Mouse (Mus musculus) hindbrain, embryonic 13.5 days (tissue): ENCODE measurements at regions not wholly inside any gene's neighbourhood (a gene's known extent, or its start where the extent isn't known, plus 50 kb on each side); places are given as distances from the start of the nearest gene placed in this dataset.

Source experiments
- ATAC-seq: fragments of 200-750 bp; cut with Nextera tagmentation; 2 replicates; pipeline ENCODE4 v1.8.0; 2017; ENCODE audit warnings: moderate TSS enrichment; ENCODE audit not compliant: low FRiP score
- H3K27ac ChIP-seq: fragments of 300-500 bp; sonication (generic); 2 replicates; pipeline ENCODE4 v1.5.1; 2015; ENCODE audit warnings: inconsistent platforms, mild to moderate bottlenecking, moderate library complexity
- H3K27me3 ChIP-seq: fragments of 300-500 bp; sonication (generic); 2 replicates; pipeline ENCODE4 v1.6.1; 2015; ENCODE audit warnings: mild to moderate bottlenecking, inconsistent platforms
- H3K36me3 ChIP-seq: fragments of 300-500 bp; sonication (generic); 2 replicates; pipeline ENCODE4 v1.6.1; 2015; ENCODE audit warnings: mild to moderate bottlenecking, inconsistent platforms
- H3K4me1 ChIP-seq: fragments of 300-500 bp; sonication (generic); replicated peaks from 2 replicates; pipeline ENCODE4 v1.6.1; 2015; ENCODE audit warnings: inconsistent platforms
- H3K4me2 ChIP-seq: fragments of 300-500 bp; sonication (generic); 2 replicates; pipeline ENCODE4 v1.6.1; 2015; ENCODE audit warnings: inconsistent platforms, mild to moderate bottlenecking, moderate library complexity
- H3K4me3 ChIP-seq: fragments of 300-500 bp; sonication (generic); 2 replicates; pipeline ENCODE4 v1.5.1; 2015; ENCODE audit warnings: mild to moderate bottlenecking, inconsistent platforms
- H3K9ac ChIP-seq: fragments of 300-500 bp; sonication (generic); 2 replicates; pipeline ENCODE4 v1.6.1; 2015; ENCODE audit warnings: mild to moderate bottlenecking, inconsistent platforms
- H3K9me3 ChIP-seq: fragments of 300-500 bp; sonication (generic); 2 replicates; pipeline ENCODE4 v1.6.1; 2016; ENCODE audit warnings: inconsistent platforms
- WGBS: fragments of 180-500 bp; shearing (Covaris S2); methylation state at CpG from one replicate; pipeline ENCODE4 v1.1.7; 2015; 5-methylcytosine and 5-hydroxymethylcytosine counted together

- WGBS, result 89% methylated on average over 3 of the region's 3 CpGs
- ATAC-seq, result no peak
- no peak overlapping the region for H3K4me3 ChIP-seq
- H3K9me3 ChIP-seq, result no peaks in the 10 kb centered on the region
- H3K4me1 ChIP-seq, result no peaks in the 10 kb centered on the region
- no peak overlapping the region for H3K4me2 ChIP-seq
- no peak overlapping the region for H3K27ac ChIP-seq
- no peaks in the 10 kb centered on the region for H3K27me3 ChIP-seq
- H3K9ac ChIP-seq, result no peak overlapping the region
- H3K36me3 ChIP-seq, result no peaks in the 10 kb centered on the region
Observed at GRCm38 (mm10) chr7:111420698-111421097, 337.9 kb upstream of the Eif4g2 start.

GRCm38 (mm10) chr7:111417735-111418134, 334.9 kb upstream of the Eif4g2 start:
- H3K36me3 ChIP-seq, result no peaks in the 10 kb centered on the region
- H3K27me3 ChIP-seq, result no peaks in the 10 kb centered on the region
- no peak overlapping the region for H3K4me2 ChIP-seq
- H3K9me3 ChIP-seq, result no peaks in the 10 kb centered on the region
- ATAC-seq, result no peak
- H3K4me1 ChIP-seq, result no peaks in the 10 kb centered on the region; the same call in 1 of the 2 replicates
- no peak overlapping the region for H3K4me3 ChIP-seq
- H3K27ac ChIP-seq, result no peak overlapping the region
- H3K9ac ChIP-seq, result no peak overlapping the region
- 33% methylated on average over 3 of the region's 3 CpGs for WGBS

GRCm38 (mm10) chr7:111416061-111416460, 333.2 kb upstream of the Eif4g2 start:
- H3K4me2 ChIP-seq, result no peak overlapping the region
- H3K27ac ChIP-seq, result no peak overlapping the region
- ATAC-seq, result no peak
- no peak overlapping the region for H3K9ac ChIP-seq
- WGBS, result 66% methylated on average over 6 of the region's 6 CpGs
- no peaks in the 10 kb centered on the region for H3K27me3 ChIP-seq
- H3K4me3 ChIP-seq, result no peak overlapping the region
- no peaks in the 10 kb centered on the region for H3K36me3 ChIP-seq
- H3K4me1 ChIP-seq, result no peaks in the 10 kb centered on the region; the same call in none of the 2 replicates
- no peaks in the 10 kb centered on the region for H3K9me3 ChIP-seq

GRCm38 (mm10) chr7:111413745-111414144, 330.9 kb upstream of the Eif4g2 start:
- no peaks in the 10 kb centered on the region; the same call in none of the 2 replicates for H3K4me1 ChIP-seq
- no peak for ATAC-seq
- H3K9me3 ChIP-seq, result no peaks in the 10 kb centered on the region
- no peak overlapping the region for H3K4me3 ChIP-seq
- no peaks in the 10 kb centered on the region for H3K36me3 ChIP-seq
- no peaks in the 10 kb centered on the region for H3K27me3 ChIP-seq
- no peak overlapping the region for H3K27ac ChIP-seq
- H3K4me2 ChIP-seq, result no peak overlapping the region
- no peak overlapping the region for H3K9ac ChIP-seq
- WGBS, result 86% methylated on average over 4 of the region's 4 CpGs

GRCm38 (mm10) chr7:111412957-111413356, 330.1 kb upstream of the Eif4g2 start:
- WGBS, result 55% methylated on average over 2 of the region's 2 CpGs
- H3K4me1 ChIP-seq, result no peaks in the 10 kb centered on the region; the same call in none of the 2 replicates
- H3K4me3 ChIP-seq, result no peak overlapping the region
- H3K27me3 ChIP-seq, result no peaks in the 10 kb centered on the region
- H3K4me2 ChIP-seq, result no peak overlapping the region
- no peak overlapping the region for H3K9ac ChIP-seq
- ATAC-seq, result no peak
- H3K36me3 ChIP-seq, result no peaks in the 10 kb centered on the region
- H3K27ac ChIP-seq, result 0 out of 2 replicates have a peak overlapping the region, but pooled peaks have one; percentile 8
- no peaks in the 10 kb centered on the region for H3K9me3 ChIP-seq

GRCm38 (mm10) chr7:111411386-111411960, 328.6 kb upstream of the Eif4g2 start:
- WGBS, result 89% methylated on average over 5 of the region's 5 CpGs

GRCm38 (mm10) chr7:111395972-111396371, 313.1 kb upstream of the Eif4g2 start:
- peaks cover 6% of the 10 kb centered on the region; the same call in 1 of the 2 replicates for H3K27me3 ChIP-seq
- 86% methylated on average over 2 of the region's 2 CpGs for WGBS
- ATAC-seq, result no peak
- H3K27ac ChIP-seq, result no peak overlapping the region
- H3K9me3 ChIP-seq, result 0 out of 2 replicates have a peak, but pooled peaks cover under 1% of the 10 kb centered on the region
- H3K4me1 ChIP-seq, result peaks cover 12% of the 10 kb centered on the region; the same call in 1 of the 2 replicates
- H3K4me3 ChIP-seq, result no peak overlapping the region
- no peaks in the 10 kb centered on the region for H3K36me3 ChIP-seq
- H3K9ac ChIP-seq, result no peak overlapping the region
- no peak overlapping the region for H3K4me2 ChIP-seq

More at GRCm38 (mm10) chr7:111411386-111411960, 328.6 kb upstream of the Eif4g2 start:
- Histone ChIP-seq H3K36me3 (no peaks in the 10 kb centered on the region), H3K9me3 (no peaks in the 10 kb centered on the region), H3K27ac (no peak overlapping the region), H3K4me1 (no peaks in the 10 kb centered on the region; the same call in none of the 2 replicates), H3K4me3 (no peak overlapping the region), H3K9ac (no peak overlapping the region), H3K4me2 (no peak overlapping the region), H3K27me3 (no peaks in the 10 kb centered on the region)
- ATAC-seq, result no peak

- Histone ChIP-seq H3K4me3 (no peak overlapping the region), H3K9me3 (no peaks in the 10 kb centered on the region), H3K4me1 (peaks cover 12% of the 10 kb centered on the region; the same call in 1 of the 2 replicates), H3K27ac (peak overlapping the region; percentile 58; the same call in 1 of the 2 replicates), H3K4me2 (no peak overlapping the region), H3K36me3 (no peaks in the 10 kb centered on the region), H3K27me3 (peaks cover 7% of the 10 kb centered on the region; the same call in 1 of the 2 replicates), H3K9ac (no peak overlapping the region)
- ATAC-seq, result 0 out of 2 replicates have a peak, but pooled peaks have one; percentile 43
- WGBS, result 36% methylated on average over 6 of the region's 6 CpGs
Observed at GRCm38 (mm10) chr7:111395111-111395510, 312.3 kb upstream of the Eif4g2 start.

GRCm38 (mm10) chr7:111393846-111394245, 311.0 kb upstream of the Eif4g2 start:
- no peak for ATAC-seq
- no peak overlapping the region for H3K4me3 ChIP-seq

GRCm38 (mm10) chr7:111389690-111390089, 306.9 kb upstream of the Eif4g2 start:
- Histone ChIP-seq H3K27me3 (0 out of 2 replicates have a peak, but pooled peaks cover 3% of the 10 kb centered on the region), H3K9ac (no peak overlapping the region), H3K4me3 (no peak overlapping the region), H3K4me1 (peaks cover 3% of the 10 kb centered on the region; the same call in 1 of the 2 replicates), H3K36me3 (no peaks in the 10 kb centered on the region), H3K4me2 (no peak overlapping the region), H3K27ac (no peak overlapping the region), H3K9me3 (no peaks in the 10 kb centered on the region)
- ATAC-seq, result no peak

More at GRCm38 (mm10) chr7:111393846-111394245, 311.0 kb upstream of the Eif4g2 start:
- Histone ChIP-seq H3K27me3 (peaks cover 7% of the 10 kb centered on the region; the same call in 1 of the 2 replicates), H3K27ac (no peak overlapping the region), H3K4me2 (no peak overlapping the region), H3K4me1 (peaks cover 12% of the 10 kb centered on the region; the same call in 1 of the 2 replicates), H3K9ac (no peak overlapping the region), H3K9me3 (no peaks in the 10 kb centered on the region), H3K36me3 (no peaks in the 10 kb centered on the region)

- H3K27me3 ChIP-seq, result no peaks in the 10 kb centered on the region; the same call in 1 of the 2 replicates
- no peak overlapping the region for H3K4me3 ChIP-seq
- H3K36me3 ChIP-seq, result no peaks in the 10 kb centered on the region
- H3K9me3 ChIP-seq, result no peaks in the 10 kb centered on the region
- H3K9ac ChIP-seq, result no peak overlapping the region
- ATAC-seq, result no peak
- H3K4me2 ChIP-seq, result no peak overlapping the region
- no peak overlapping the region for H3K27ac ChIP-seq
- 87% methylated on average over 7 of the region's 7 CpGs for whole genome bisulfite sequencing
- H3K4me1 ChIP-seq, result peaks cover 21% of the 10 kb centered on the region
Observed at GRCm38 (mm10) chr7:111374534-111374933, 291.7 kb upstream of the Eif4g2 start.

GRCm38 (mm10) chr7:111373380-111374173, 290.7 kb upstream of the Eif4g2 start:
- WGBS, result 52% methylated on average over 10 of the region's 10 CpGs
- H3K4me1 ChIP-seq, result peaks cover 21% of the 10 kb centered on the region
- ATAC-seq, result no peak

More at GRCm38 (mm10) chr7:111373380-111374173, 290.7 kb upstream of the Eif4g2 start:
- Histone ChIP-seq H3K9me3 (no peaks in the 10 kb centered on the region), H3K27me3 (no peaks in the 10 kb centered on the region; the same call in 1 of the 2 replicates), H3K4me2 (no peak overlapping the region), H3K27ac (no peak overlapping the region), H3K4me3 (no peak overlapping the region), H3K36me3 (no peaks in the 10 kb centered on the region), H3K9ac (no peak overlapping the region)
